Mouse (Mus musculus): ENCODE data around the gene C2cd3. TPM values are rescaled to one million over a fixed set of nuclear protein-coding genes. Genes with fewer than 3 reads are reported as not detected.
A peak's percentile ranks its signal among the peaks of the same experiment; 100 is the strongest.

The C2cd3 gene
- polyA plus RNA-seq, 1 experiment from 2014 or later, result 37.5 TPM

GRCm38 (mm10) chr7:100429102-100429501 lies 57.1 kb downstream of the C2cd3 start:
- 65% methylated on average over 3 of the region's 3 CpGs for WGBS
- Histone ChIP-seq H3K36me3 (replicated peaks) (peaks cover 98% of the 10 kb centered on the region), H3K4me1 (no peaks in the 10 kb centered on the region), H3K27me3 (replicated peaks; ENCODE audit: low read depth, poor library complexity, severe bottlenecking) (no peaks in the 10 kb centered on the region), H3K9me3 (no peaks in the 10 kb centered on the region), H3K27ac (replicated peaks) (no peak overlapping the region), H3K4me3 (no peak overlapping the region)
- DNase-seq (ENCODE audit: low spot score), result peak; percentile 30

- no peak for DNase-seq (ENCODE audit: low spot score)
- no peaks in the 10 kb centered on the region for H3K9me3 ChIP-seq
- H3K36me3 ChIP-seq (replicated peaks), result peaks cover 98% of the 10 kb centered on the region
- no peaks in the 10 kb centered on the region for H3K27me3 ChIP-seq (replicated peaks; ENCODE audit: low read depth, poor library complexity, severe bottlenecking)
- H3K4me1 ChIP-seq, result no peaks in the 10 kb centered on the region
- no peak overlapping the region for H3K4me3 ChIP-seq
- WGBS, result 94% methylated on average over 11 of the region's 11 CpGs
- H3K27ac ChIP-seq (replicated peaks), result no peak overlapping the region
Observed at GRCm38 (mm10) chr7:100429911-100430310, 57.9 kb downstream of the C2cd3 start.

GRCm38 (mm10) chr7:100431103-100431502 lies 59.1 kb downstream of the C2cd3 start:
- WGBS, result 92% methylated on average over 5 of the region's 5 CpGs
- Histone ChIP-seq H3K27me3 (replicated peaks; ENCODE audit: low read depth, poor library complexity, severe bottlenecking) (no peaks in the 10 kb centered on the region), H3K36me3 (replicated peaks) (peaks cover 98% of the 10 kb centered on the region), H3K4me3 (no peak overlapping the region), H3K27ac (replicated peaks) (no peak overlapping the region), H3K4me1 (no peaks in the 10 kb centered on the region), H3K9me3 (no peaks in the 10 kb centered on the region)
- no peak for DNase-seq (ENCODE audit: low spot score)

GRCm38 (mm10) chr7:100433295-100433694 lies 61.3 kb downstream of the C2cd3 start:
- H3K4me3 ChIP-seq, result no peak overlapping the region
- H3K36me3 ChIP-seq (replicated peaks), result peaks cover 98% of the 10 kb centered on the region
- DNase-seq (ENCODE audit: low spot score), result no peak
- H3K4me1 ChIP-seq, result no peaks in the 10 kb centered on the region
- WGBS, result 92% methylated on average over 6 of the region's 6 CpGs
- no peaks in the 10 kb centered on the region for H3K9me3 ChIP-seq
- no peak overlapping the region for H3K27ac ChIP-seq (replicated peaks)
- H3K27me3 ChIP-seq (replicated peaks; ENCODE audit: low read depth, poor library complexity, severe bottlenecking), result no peaks in the 10 kb centered on the region

- H3K4me1 ChIP-seq, result no peaks in the 10 kb centered on the region
- no peak overlapping the region for H3K27ac ChIP-seq (replicated peaks)
- WGBS, result 95% methylated on average over 4 of the region's 4 CpGs
- no peak overlapping the region for H3K4me3 ChIP-seq
- H3K27me3 ChIP-seq (replicated peaks; ENCODE audit: low read depth, poor library complexity, severe bottlenecking), result no peaks in the 10 kb centered on the region
- H3K36me3 ChIP-seq (replicated peaks), result peaks cover 99% of the 10 kb centered on the region
- no peaks in the 10 kb centered on the region for H3K9me3 ChIP-seq
- DNase-seq (ENCODE audit: low spot score), result no peak
Observed at GRCm38 (mm10) chr7:100443728-100444127, 71.7 kb downstream of the C2cd3 start.

GRCm38 (mm10) chr7:100446271-100446670 lies 74.2 kb downstream of the C2cd3 start:
- Histone ChIP-seq H3K27me3 (replicated peaks; ENCODE audit: low read depth, poor library complexity, severe bottlenecking) (no peaks in the 10 kb centered on the region), H3K9me3 (no peaks in the 10 kb centered on the region), H3K36me3 (replicated peaks) (peaks cover 97% of the 10 kb centered on the region), H3K27ac (replicated peaks) (no peak overlapping the region), H3K4me1 (no peaks in the 10 kb centered on the region), H3K4me3 (no peak overlapping the region)
- no peak for DNase-seq (ENCODE audit: low spot score)
- 97% methylated on average over 5 of the region's 5 CpGs for whole genome bisulfite sequencing

GRCm38 (mm10) chr7:100448530-100448929 lies 76.5 kb downstream of the C2cd3 start:
- Histone ChIP-seq H3K4me3 (no peak overlapping the region), H3K4me1 (no peaks in the 10 kb centered on the region), H3K27me3 (replicated peaks; ENCODE audit: low read depth, poor library complexity, severe bottlenecking) (no peaks in the 10 kb centered on the region), H3K36me3 (replicated peaks) (peaks cover 97% of the 10 kb centered on the region), H3K9me3 (no peaks in the 10 kb centered on the region), H3K27ac (replicated peaks) (no peak overlapping the region)
- 94% methylated on average over 12 of the region's 12 CpGs for WGBS
- DNase-seq (ENCODE audit: low spot score), result no peak

GRCm38 (mm10) chr7:100448985-100449384 lies 77.0 kb downstream of the C2cd3 start:
- Histone ChIP-seq H3K27me3 (replicated peaks; ENCODE audit: low read depth, poor library complexity, severe bottlenecking) (no peaks in the 10 kb centered on the region), H3K4me1 (no peaks in the 10 kb centered on the region), H3K9me3 (no peaks in the 10 kb centered on the region), H3K4me3 (no peak overlapping the region), H3K36me3 (replicated peaks) (peaks cover 97% of the 10 kb centered on the region), H3K27ac (replicated peaks) (no peak overlapping the region)
- WGBS, result 95% methylated on average over 3 of the region's 3 CpGs
- no peak for DNase-seq (ENCODE audit: low spot score)

- Histone ChIP-seq H3K27me3 (replicated peaks; ENCODE audit: low read depth, poor library complexity, severe bottlenecking) (no peaks in the 10 kb centered on the region), H3K9me3 (no peaks in the 10 kb centered on the region), H3K4me1 (no peaks in the 10 kb centered on the region), H3K4me3 (no peak overlapping the region), H3K27ac (replicated peaks) (no peak overlapping the region), H3K36me3 (replicated peaks) (peaks cover 95% of the 10 kb centered on the region)
- 68% methylated on average over 1 of the region's 1 CpGs for WGBS
- no peak for DNase-seq (ENCODE audit: low spot score)
Observed at GRCm38 (mm10) chr7:100458153-100458552, 86.1 kb downstream of the C2cd3 start.

GRCm38 (mm10) chr7:100459862-100460261 lies 87.8 kb downstream of the C2cd3 start:
- DNase-seq (ENCODE audit: low spot score), result no peak
- Histone ChIP-seq H3K27ac (replicated peaks) (no peak overlapping the region), H3K27me3 (replicated peaks; ENCODE audit: low read depth, poor library complexity, severe bottlenecking) (no peaks in the 10 kb centered on the region), H3K36me3 (replicated peaks) (peaks cover 93% of the 10 kb centered on the region), H3K4me1 (no peaks in the 10 kb centered on the region), H3K4me3 (no peak overlapping the region), H3K9me3 (no peaks in the 10 kb centered on the region)
- WGBS, result 89% methylated on average over 3 of the region's 3 CpGs

- no peak for DNase-seq (ENCODE audit: low spot score)
- no peaks in the 10 kb centered on the region for H3K27me3 ChIP-seq (replicated peaks; ENCODE audit: low read depth, poor library complexity, severe bottlenecking)
- no peaks in the 10 kb centered on the region for H3K9me3 ChIP-seq
- H3K4me3 ChIP-seq, result no peak overlapping the region
- peaks cover 93% of the 10 kb centered on the region for H3K36me3 ChIP-seq (replicated peaks)
- WGBS, result 86% methylated on average over 6 of the region's 6 CpGs
- no peak overlapping the region for H3K27ac ChIP-seq (replicated peaks)
- H3K4me1 ChIP-seq, result no peaks in the 10 kb centered on the region
Observed at GRCm38 (mm10) chr7:100461621-100462151, 89.7 kb downstream of the C2cd3 start.

- Histone ChIP-seq H3K36me3 (replicated peaks) (peaks cover 93% of the 10 kb centered on the region), H3K27me3 (replicated peaks; ENCODE audit: low read depth, poor library complexity, severe bottlenecking) (no peaks in the 10 kb centered on the region), H3K9me3 (no peaks in the 10 kb centered on the region), H3K27ac (replicated peaks) (no peak overlapping the region), H3K4me3 (no peak overlapping the region), H3K4me1 (no peaks in the 10 kb centered on the region)
- 75% methylated on average over 9 of the region's 9 CpGs for WGBS
- no peak for DNase-seq (ENCODE audit: low spot score)
Observed at GRCm38 (mm10) chr7:100463194-100463593, 91.2 kb downstream of the C2cd3 start.

GRCm38 (mm10) chr7:100463757-100464156 lies 91.7 kb downstream of the C2cd3 start:
- DNase-seq (ENCODE audit: low spot score), result no peak
- WGBS, result 86% methylated on average over 10 of the region's 10 CpGs
- Histone ChIP-seq H3K27ac (replicated peaks) (no peak overlapping the region), H3K9me3 (no peaks in the 10 kb centered on the region), H3K36me3 (replicated peaks) (peaks cover 94% of the 10 kb centered on the region), H3K4me1 (no peaks in the 10 kb centered on the region), H3K27me3 (replicated peaks; ENCODE audit: low read depth, poor library complexity, severe bottlenecking) (no peaks in the 10 kb centered on the region), H3K4me3 (no peak overlapping the region)

- 91% methylated on average over 7 of the region's 7 CpGs for WGBS
- H3K27me3 ChIP-seq (replicated peaks; ENCODE audit: low read depth, poor library complexity, severe bottlenecking), result no peaks in the 10 kb centered on the region
- H3K27ac ChIP-seq (replicated peaks), result no peak overlapping the region
- no peaks in the 10 kb centered on the region for H3K9me3 ChIP-seq
- no peak for DNase-seq (ENCODE audit: low spot score)
- no peak overlapping the region for H3K4me3 ChIP-seq
- H3K36me3 ChIP-seq (replicated peaks), result peaks cover 94% of the 10 kb centered on the region
- no peaks in the 10 kb centered on the region for H3K4me1 ChIP-seq
Observed at GRCm38 (mm10) chr7:100464248-100464647, 92.2 kb downstream of the C2cd3 start.

Data from embryonic facial prominence, embryonic 10.5 days (tissue).